Mouse (Mus musculus) myocyte (in vitro differentiated cells): ENCODE measurements around the gene Myh15. TPM values are rescaled to one million over a fixed set of nuclear protein-coding genes. Genes with fewer than 3 reads are reported as not detected.
"Not testable (repeated sequence)": the region's sequence is repeated elsewhere in the genome, so short reads cannot be mapped to it uniquely, and the experiment has no call there.

Experiments
- H3K27me3 ChIP-seq: one replicate; pipeline ENCODE4 v1.6.1; 2011; ENCODE audit not compliant: control insufficient read depth, insufficient read depth, insufficient read length
- H3K36me3 ChIP-seq: one replicate; pipeline ENCODE4 v1.6.1; 2011; ENCODE audit not compliant: control insufficient read depth, insufficient read depth
- H3K4me2 ChIP-seq: one replicate; pipeline ENCODE4 v1.6.1; 2011; ENCODE audit warnings: low read depth, control low read depth
- H3K4me3 ChIP-seq: one replicate; pipeline ENCODE4 v1.5.1; 2011; ENCODE audit warnings: mild to moderate bottlenecking, control low read depth, moderate library complexity
- H3K79me2 ChIP-seq: one replicate; pipeline ENCODE4 v1.6.1; 2011; ENCODE audit not compliant: control insufficient read depth, insufficient read depth
- H3ac ChIP-seq: one replicate; pipeline ENCODE4 v1.6.1; 2011; ENCODE audit not compliant: control insufficient read depth, insufficient read length
- CEBPB ChIP-seq: IDR thresholded peaks from 2 replicates; pipeline ENCODE4 v1.6.1; 2011; ENCODE audit warnings: mild to moderate bottlenecking, moderate library complexity; ENCODE audit not compliant: poor library complexity, insufficient read depth, severe bottlenecking
- E2F4 ChIP-seq: IDR thresholded peaks from one replicate; pipeline ENCODE4 v1.6.1; 2011; ENCODE audit warnings: mild to moderate bottlenecking, control low read depth, moderate library complexity; ENCODE audit not compliant: insufficient read depth
- MAX ChIP-seq: IDR thresholded peaks from one replicate; pipeline ENCODE4 v1.6.1; 2011; ENCODE audit warnings: low read depth, mild to moderate bottlenecking, control low read depth
- MYOD1 ChIP-seq, 3 experiments: IDR thresholded peaks; one replicate each; pipeline ENCODE4 v1.6.1; 2011; ENCODE audit warnings: control low read depth in 2 of 3, low read depth in 2 of 3, mild to moderate bottlenecking in 2 of 3, moderate library complexity in 1 of 3; ENCODE audit not compliant: insufficient read length in 2 of 3, control insufficient read depth in 1 of 3
- MYOG ChIP-seq, 3 experiments: IDR thresholded peaks; one replicate each; pipeline ENCODE4 v1.6.1; 2011; ENCODE audit warnings: control low read depth in 2 of 3, low read depth in 2 of 3, mild to moderate bottlenecking in 2 of 3; ENCODE audit not compliant: insufficient read length in 2 of 3, control insufficient read depth in 1 of 3, insufficient read depth in 1 of 3
- POLR2A ChIP-seq: IDR thresholded peaks from one replicate; pipeline ENCODE4 v1.6.1; 2011; ENCODE audit warnings: low read depth, mild to moderate bottlenecking, control low read depth, moderate library complexity; ENCODE audit not compliant: insufficient read length
- POLR2AphosphoS2 ChIP-seq: IDR thresholded peaks from one replicate; pipeline ENCODE4 v1.6.1; 2011; ENCODE audit warnings: low read depth, control low read depth; ENCODE audit not compliant: insufficient read length
- REST ChIP-seq: IDR thresholded peaks from one replicate; pipeline ENCODE4 v1.6.1; 2011; ENCODE audit warnings: mild to moderate bottlenecking, control low read depth, moderate library complexity; ENCODE audit not compliant: insufficient read depth, insufficient read length
- SRF ChIP-seq: IDR thresholded peaks from one replicate; pipeline ENCODE4 v1.6.1; 2011; ENCODE audit warnings: low read depth; ENCODE audit not compliant: control insufficient read depth, insufficient read length
- TCF12 ChIP-seq: IDR thresholded peaks from one replicate; pipeline ENCODE4 v1.6.1; 2011; ENCODE audit warnings: mild to moderate bottlenecking, control low read depth; ENCODE audit not compliant: poor library complexity, insufficient read depth, severe bottlenecking
- TCF3 ChIP-seq: IDR thresholded peaks from one replicate; pipeline ENCODE4 v1.6.1; 2011; ENCODE audit warnings: low read depth, control low read depth; ENCODE audit not compliant: insufficient read length
- USF1 ChIP-seq: IDR thresholded peaks from one replicate; pipeline ENCODE4 v1.6.1; 2011; ENCODE audit warnings: low read depth, mild to moderate bottlenecking, control low read depth, moderate library complexity
- polyA plus RNA-seq: library from polyadenylated mRNA; unstranded; fragments of >200 nt; fragmentation: generic; extraction: Trizol; gene quantifications from one replicate; pipeline ENCODE4 v1.2.1, GENCODE M21; 2012; ENCODE audit warnings: missing spikeins

Myh15 gene
- polyA plus RNA-seq, 1 experiment: not detected

DNA sequence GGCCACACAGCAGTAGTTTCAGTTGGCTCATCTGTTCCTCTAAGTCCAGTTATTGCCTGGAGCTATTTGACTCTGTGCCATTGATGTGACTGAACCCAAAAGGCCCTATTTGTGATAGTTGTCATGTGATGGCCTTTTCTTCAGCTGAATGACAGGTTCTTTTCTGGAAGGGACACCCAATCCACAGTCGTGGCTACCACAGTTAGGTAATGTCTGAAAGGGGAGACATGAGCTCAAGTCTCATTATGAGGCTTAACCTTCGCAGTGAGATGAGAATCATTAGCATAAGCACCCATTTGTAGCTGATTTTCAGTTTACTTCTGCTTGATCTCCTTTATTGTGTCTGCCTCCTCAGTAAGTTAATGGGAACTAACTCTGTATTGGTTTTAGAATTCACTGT is 136.2 kb downstream of the Myh15 start:
- TF ChIP-seq REST (no peak), MYOG (IDR thresholded peaks at IDR 0.05; ENCODE audit: control insufficient read depth in 1 of 3, insufficient read depth in 1 of 3, insufficient read length in 2 of 3, low read depth in 2 of 3) (no peak), MYOD1 (IDR thresholded peaks at IDR 0.05; ENCODE audit: control insufficient read depth in 1 of 3, insufficient read length in 2 of 3, low read depth in 2 of 3) (no peak), MAX (no peak), POLR2A (no peak), POLR2AphosphoS2 (no peak), TCF3 (no peak), CEBPB (no peak), E2F4 (no peak)

DNA sequence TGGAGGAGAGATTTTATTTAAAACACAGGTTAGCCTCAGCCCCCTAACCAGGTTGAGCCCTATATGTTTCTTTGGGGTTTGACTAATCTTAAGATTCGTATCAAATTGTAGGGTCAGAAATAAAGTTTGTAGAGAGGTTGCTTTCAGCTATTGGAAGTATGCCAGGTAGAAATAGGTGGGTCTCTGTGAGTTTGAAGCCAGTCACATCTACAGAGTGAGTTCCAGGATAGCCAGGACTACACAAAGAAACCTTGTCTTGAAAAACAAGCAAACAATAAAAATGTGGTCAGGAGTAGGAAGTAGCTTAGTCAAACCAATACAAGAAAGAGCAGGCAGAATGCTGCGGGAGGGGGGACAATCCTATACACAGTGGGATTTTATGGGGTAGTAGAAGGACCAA is 136.7 kb downstream of the Myh15 start:
- H3K27me3 ChIP-seq: no peaks in the 10 kb centered on the region
- H3K36me3 ChIP-seq: no peaks in the 10 kb centered on the region
- no peak overlapping the region for H3ac ChIP-seq
- no peaks in the 10 kb centered on the region for H3K79me2 ChIP-seq
- no peak overlapping the region for H3K4me3 ChIP-seq
- TF ChIP-seq E2F4 (no peak), MYOG (IDR thresholded peaks at IDR 0.05; ENCODE audit: control insufficient read depth in 1 of 3, insufficient read depth in 1 of 3, insufficient read length in 2 of 3, low read depth in 2 of 3) (no peak), POLR2A (no peak), SRF (no peak), USF1 (no peak), MAX (no peak), REST (no peak), POLR2AphosphoS2 (no peak), CEBPB (no peak), TCF3 (no peak), MYOD1 (IDR thresholded peaks at IDR 0.05; ENCODE audit: control insufficient read depth in 1 of 3, insufficient read length in 2 of 3, low read depth in 2 of 3) (no peak), TCF12 (no peak)
- no peak overlapping the region for H3K4me2 ChIP-seq

More for the DNA sequence above, 136.2 kb downstream of the Myh15 start:
- no peaks in the 10 kb centered on the region for H3K27me3 ChIP-seq
- H3K4me3 ChIP-seq: no peak overlapping the region
- no peaks in the 10 kb centered on the region for H3K36me3 ChIP-seq
- H3K79me2 ChIP-seq: no peaks in the 10 kb centered on the region
- no peak overlapping the region for H3ac ChIP-seq
- H3K4me2 ChIP-seq: no peak overlapping the region

DNA sequence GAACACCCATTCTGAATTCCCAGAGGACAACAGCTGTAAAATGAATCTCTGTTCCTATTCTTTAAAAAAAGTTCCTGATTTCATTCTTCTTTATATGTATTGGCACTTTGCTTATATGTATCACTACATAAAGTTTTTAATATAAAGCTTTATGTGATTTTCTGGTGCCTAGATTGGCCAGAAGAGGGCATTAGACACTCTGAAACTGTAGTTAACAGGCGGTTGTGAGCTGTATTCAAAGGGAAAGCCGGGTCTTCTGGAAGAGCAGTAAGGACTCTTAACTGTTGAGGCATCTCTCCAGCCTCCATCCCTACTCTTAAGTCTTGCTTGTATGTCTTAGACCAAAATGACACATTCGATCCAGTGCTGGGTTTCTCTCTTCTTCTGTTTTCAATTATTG is 139.0 kb downstream of the Myh15 start:
- no peak for TF ChIP-seq TCF12
- no peak for TF ChIP-seq MAX
- TF ChIP-seq REST: no peak
- TF ChIP-seq USF1: no peak
- no peak for TF ChIP-seq CEBPB
- TF ChIP-seq POLR2A: no peak
- TF ChIP-seq POLR2AphosphoS2: no peak
- no peak for TF ChIP-seq TCF3
- TF ChIP-seq MYOG (IDR thresholded peaks at IDR 0.05; ENCODE audit: control insufficient read depth in 1 of 3, insufficient read depth in 1 of 3, insufficient read length in 2 of 3, low read depth in 2 of 3): no peak
- Histone ChIP-seq H3K4me2 (no peak overlapping the region), H3K79me2 (no peaks in the 10 kb centered on the region), H3K4me3 (no peak overlapping the region), H3K36me3 (no peaks in the 10 kb centered on the region), H3K27me3 (no peaks in the 10 kb centered on the region), H3ac (no peak overlapping the region)

GRCm38 (mm10) chr16:49197951-49198350 is 140.7 kb downstream of the Myh15 start:
- Histone ChIP-seq H3K36me3 (no peaks in the 10 kb centered on the region), H3ac (no peak overlapping the region), H3K4me3 (no peak overlapping the region), H3K79me2 (no peaks in the 10 kb centered on the region), H3K4me2 (no peak overlapping the region), H3K27me3 (no peaks in the 10 kb centered on the region)
- TF ChIP-seq TCF12: no peak
- TF ChIP-seq CEBPB: no peak
- TF ChIP-seq E2F4: no peak
- TF ChIP-seq USF1: no peak
- no peak for TF ChIP-seq MAX
- no peak for TF ChIP-seq POLR2AphosphoS2
- no peak for TF ChIP-seq MYOD1 (IDR thresholded peaks at IDR 0.05; ENCODE audit: control insufficient read depth in 1 of 3, insufficient read length in 2 of 3, low read depth in 2 of 3)
- no peak for TF ChIP-seq TCF3
- no peak for TF ChIP-seq SRF
- no peak for TF ChIP-seq POLR2A
- no peak for TF ChIP-seq MYOG (IDR thresholded peaks at IDR 0.05; ENCODE audit: control insufficient read depth in 1 of 3, insufficient read depth in 1 of 3, insufficient read length in 2 of 3, low read depth in 2 of 3)
- TF ChIP-seq REST: no peak

GRCm38 (mm10) chr16:49223733-49224132 is 166.4 kb downstream of the Myh15 start:
- TF ChIP-seq USF1: no peak
- TF ChIP-seq MYOD1 (IDR thresholded peaks at IDR 0.05; ENCODE audit: control insufficient read depth in 1 of 3, insufficient read length in 2 of 3, low read depth in 2 of 3): no peak
- no peak for TF ChIP-seq POLR2AphosphoS2
- TF ChIP-seq SRF: no peak
- TF ChIP-seq MYOG (IDR thresholded peaks at IDR 0.05; ENCODE audit: control insufficient read depth in 1 of 3, insufficient read depth in 1 of 3, insufficient read length in 2 of 3, low read depth in 2 of 3): no peak
- no peak for TF ChIP-seq MAX
- no peak for TF ChIP-seq TCF12
- Histone ChIP-seq H3K4me2 (no peak overlapping the region), H3ac (no peak overlapping the region), H3K79me2 (no peaks in the 10 kb centered on the region), H3K27me3 (no peaks in the 10 kb centered on the region), H3K4me3 (no peak overlapping the region), H3K36me3 (no peaks in the 10 kb centered on the region)

GRCm38 (mm10) chr16:49243517-49243916 is 186.2 kb downstream of the Myh15 start:
- H3K79me2 ChIP-seq, H3K36me3 ChIP-seq, H3ac ChIP-seq, H3K4me3 ChIP-seq, H3K27me3 ChIP-seq, H3K4me2 ChIP-seq: not testable (repeated sequence)
